Mouse (Mus musculus): Measurements from ENCODE around the gene Trappc2l. TPM values are rescaled to one million over a fixed set of nuclear protein-coding genes. Genes with fewer than 3 reads are reported as not detected.
"Not testable (repeated sequence)": the region's sequence is repeated elsewhere in the genome, so short reads cannot be mapped to it uniquely, and the experiment has no call there.

Gene Trappc2l
- total RNA-seq, 2 experiments from 2014 or later, result 75.2 to 87.6 TPM

DNA sequence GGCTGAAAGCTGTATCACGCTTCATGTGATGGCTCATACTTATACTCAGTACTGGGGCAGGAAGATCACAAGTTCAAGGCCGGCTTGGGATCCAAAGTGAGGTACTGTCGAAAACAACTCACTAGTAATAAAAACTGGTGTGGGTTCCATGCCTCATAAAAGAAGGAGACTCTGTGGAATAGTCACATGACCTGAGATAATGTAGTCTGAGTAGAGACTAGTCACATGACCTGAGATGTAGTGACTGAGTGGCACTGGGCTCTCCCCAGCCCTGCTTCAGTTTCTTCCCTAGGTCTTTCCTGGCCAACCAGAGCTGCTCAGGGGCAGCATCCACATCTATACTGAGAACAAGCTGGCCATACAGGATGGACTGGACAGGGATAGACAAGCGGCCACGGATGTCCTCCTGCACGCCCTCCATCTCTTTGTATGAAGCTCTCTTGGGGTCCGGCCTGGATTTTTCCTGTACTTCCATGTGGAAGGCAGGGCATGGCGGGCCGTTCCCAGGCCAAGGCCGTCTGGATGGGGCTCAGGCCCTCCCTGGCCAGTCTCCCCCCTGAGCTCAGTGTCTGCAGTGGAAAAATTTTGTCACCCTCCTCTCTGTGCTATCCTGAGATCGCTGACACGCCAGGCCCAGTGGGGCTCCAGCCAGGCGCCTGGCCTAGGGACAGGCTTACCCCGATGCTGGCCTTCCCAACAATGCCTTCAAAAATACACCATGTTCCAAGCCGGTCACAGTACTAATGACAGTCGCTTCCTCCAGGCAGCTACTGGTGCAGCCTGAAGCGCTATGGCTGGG is 12.6 kb downstream of the Trappc2l start:
- DNase-seq (ENCODE audit: extremely low spot score in 1 of 2, low spot score in 1 of 2), result no peak

DNA sequence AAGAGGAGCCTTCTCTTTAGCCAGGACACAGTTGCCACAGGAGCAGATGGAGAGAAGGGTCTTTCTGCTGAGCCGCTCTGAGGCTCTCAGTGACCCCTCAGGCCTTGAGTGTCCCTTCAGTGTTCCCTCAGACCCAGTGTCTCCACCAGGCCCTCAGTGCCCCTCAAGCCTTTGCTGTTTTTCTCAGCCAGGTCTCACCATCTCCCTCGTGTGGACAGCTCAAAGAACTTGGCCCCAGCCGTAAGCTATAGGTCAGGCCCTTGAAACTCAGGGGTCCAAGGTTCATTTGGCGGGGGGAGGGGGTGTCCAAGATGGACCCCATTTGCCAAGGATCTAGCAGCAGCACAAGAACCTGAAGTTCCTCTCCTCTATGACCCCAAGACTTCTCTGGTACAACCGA is 13.2 kb downstream of the Trappc2l start:
- DNase-seq (ENCODE audit: extremely low spot score in 1 of 2, low spot score in 1 of 2), result no peak

DNA sequence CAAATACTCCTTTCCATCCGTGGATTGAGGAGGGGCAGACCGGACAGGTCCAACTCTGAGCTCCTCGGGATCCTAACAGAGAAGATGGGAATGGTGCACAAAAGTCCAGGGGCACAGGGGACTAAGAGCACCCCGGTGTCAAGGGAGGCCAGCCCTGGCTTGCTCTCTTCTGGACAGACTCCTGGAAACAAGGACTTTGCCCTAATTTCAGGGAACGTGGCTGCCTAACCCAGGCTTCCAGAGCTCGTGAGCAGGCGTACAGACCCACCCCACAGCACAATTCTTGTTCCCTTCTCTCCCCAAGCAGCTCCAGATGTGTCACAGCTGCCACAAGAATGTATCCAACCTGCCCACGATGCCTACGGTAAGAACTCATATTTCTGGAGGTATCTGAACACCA is 14.4 kb downstream of the Trappc2l start:
- no peak for DNase-seq (ENCODE audit: extremely low spot score in 1 of 2, low spot score in 1 of 2)

DNA sequence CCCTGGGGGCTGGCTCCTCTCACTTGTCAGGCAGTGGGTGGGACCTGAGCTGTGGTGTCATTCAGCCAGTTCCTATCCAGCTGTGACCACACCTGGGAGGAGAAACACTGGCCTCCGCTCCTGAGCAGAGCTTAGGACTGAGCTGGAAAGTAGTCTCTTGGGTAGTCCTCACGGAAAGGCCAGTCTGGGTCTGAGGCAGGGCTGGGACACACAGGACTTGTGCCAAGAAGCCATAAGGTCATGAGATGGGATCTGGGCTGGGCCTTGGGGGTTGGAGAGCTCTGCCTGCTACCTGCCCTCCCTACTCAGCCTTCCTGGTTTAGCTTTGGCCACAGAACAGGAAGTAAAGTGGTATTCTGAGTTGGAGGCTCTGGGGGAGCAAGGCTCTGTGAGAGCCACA is 15.5 kb downstream of the Trappc2l start:
- DNase-seq (ENCODE audit: extremely low spot score in 1 of 2, low spot score in 1 of 2), result no peak

DNA sequence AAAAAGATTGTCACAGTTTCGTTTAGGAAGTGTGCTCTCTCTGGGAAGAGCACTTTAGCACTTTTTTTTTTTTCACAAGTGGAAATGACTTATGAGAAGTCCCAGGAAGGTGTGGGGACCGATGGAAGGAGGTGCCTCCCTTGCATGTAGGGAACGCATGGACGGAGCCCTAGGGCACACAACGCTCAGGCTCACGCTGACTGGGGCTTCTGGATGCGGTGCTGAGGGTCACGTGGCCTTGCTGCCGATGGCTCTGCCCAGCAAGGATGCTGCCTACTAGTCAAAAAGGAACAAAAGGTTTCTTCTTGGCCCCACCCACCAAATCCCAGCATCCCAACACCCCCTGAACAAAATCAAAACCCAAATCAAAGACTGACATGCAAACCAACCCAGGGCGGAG is 17.9 kb downstream of the Trappc2l start:
- no peak for DNase-seq (ENCODE audit: extremely low spot score in 1 of 2, low spot score in 1 of 2)

DNA sequence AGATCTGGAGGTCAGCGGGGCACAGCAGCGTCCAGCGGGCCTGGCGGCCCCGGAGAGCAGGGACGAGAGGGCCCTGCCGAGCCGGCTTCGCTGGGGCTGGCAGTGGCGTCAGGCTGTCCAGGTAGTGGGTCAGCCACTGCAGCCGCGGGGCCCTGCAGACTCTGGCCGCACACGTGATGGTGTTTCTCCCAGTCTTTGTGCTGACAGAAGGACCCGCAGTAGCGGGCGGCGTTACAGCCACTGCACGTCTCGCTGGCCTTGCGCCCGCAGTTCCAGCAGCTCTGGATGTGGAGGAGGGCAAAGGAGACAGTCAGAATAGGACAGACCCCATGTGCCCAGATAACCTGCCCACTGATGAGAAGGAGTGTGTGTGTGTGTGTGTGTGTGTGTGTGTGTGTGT is 19.3 kb downstream of the Trappc2l start:
- DNase-seq (ENCODE audit: extremely low spot score in 1 of 2, low spot score in 1 of 2), result no peak

DNA sequence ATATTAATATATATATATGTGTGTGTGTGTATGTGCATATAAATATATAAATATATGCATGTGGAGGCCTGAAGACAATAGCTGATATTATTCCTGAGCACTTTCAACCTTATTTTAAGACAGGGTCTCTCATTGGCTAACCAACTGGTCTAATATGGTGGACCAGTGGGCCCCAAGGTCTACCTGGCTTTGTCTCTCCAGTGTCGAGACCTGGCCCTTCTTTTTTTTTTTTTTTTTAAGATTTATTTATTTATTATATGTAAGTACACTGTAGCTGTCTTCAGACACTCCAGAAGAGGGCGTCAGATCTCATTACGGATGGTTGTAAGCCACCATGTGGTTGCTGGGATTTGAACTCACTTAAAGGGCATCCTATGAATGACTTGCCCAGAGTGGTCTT is 20.7 kb downstream of the Trappc2l start:
- not testable (repeated sequence) for DNase-seq (ENCODE audit: extremely low spot score in 1 of 2, low spot score in 1 of 2)

DNA sequence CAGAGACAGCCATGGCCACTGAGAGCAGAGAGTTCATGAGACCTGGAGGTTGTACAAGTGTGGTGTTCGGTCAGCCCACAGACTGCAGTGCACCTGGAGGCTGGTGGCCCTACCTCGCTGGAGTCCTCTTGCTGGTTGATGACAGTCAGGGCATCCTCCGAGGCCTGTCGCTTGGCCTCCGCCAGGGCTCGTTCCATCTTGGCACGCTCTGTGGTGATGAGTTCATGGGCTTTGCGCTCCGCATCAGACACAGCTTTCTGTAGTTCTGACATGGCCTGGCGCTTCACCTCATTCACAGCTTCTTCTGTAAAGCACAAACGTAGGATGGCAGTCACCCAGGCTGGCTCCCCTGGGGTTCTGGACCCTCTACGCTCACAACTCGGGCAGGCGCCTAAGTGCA is 21.8 kb downstream of the Trappc2l start:
- DNase-seq (ENCODE audit: extremely low spot score in 1 of 2, low spot score in 1 of 2), result no peak

DNA sequence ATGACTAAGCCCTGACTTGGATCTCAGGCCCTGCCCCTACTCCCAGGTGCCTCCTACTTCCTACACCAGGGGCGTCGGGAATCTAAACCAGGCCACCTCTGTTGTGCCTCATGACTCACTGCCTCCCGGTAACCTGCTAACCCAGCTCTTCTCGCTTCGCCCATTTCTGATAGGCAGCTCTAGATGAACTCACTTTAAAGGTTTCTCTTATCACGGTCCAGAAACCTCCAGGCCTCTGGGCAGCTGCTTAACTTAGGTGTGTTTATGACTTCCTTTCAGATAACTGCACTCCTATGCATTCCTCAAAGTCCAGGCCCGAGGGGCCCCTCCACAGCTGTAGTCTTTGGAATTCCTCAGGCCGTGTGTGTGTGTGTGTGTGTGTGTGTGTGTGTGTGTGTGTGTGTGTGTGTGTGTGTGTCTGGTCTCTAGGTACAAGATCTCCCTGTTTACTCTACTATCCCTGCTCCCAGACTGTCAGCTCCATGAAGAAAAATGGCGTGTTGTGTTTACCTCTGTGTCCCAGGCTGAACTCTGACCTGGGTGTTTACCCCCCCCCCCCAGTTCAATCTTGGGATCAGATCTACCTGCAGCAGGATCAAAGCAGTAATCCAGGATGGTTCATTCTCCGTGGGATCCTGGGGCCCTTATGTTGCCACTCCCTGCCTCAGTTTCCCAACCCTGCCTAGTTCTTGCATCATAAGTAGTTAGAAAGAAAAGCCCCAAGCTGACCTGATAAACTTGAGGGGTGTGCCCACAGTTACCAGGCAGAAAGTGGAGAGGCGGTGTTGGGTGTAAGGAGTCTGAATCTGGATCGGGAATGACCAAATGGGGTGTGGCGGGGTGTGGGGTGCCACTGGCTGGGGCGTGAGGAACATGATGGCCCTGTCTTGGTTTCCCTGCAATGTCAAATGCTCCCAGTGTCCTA is 24.7 kb downstream of the Trappc2l start:
- no peak for DNase-seq (ENCODE audit: extremely low spot score in 1 of 2, low spot score in 1 of 2)

DNA sequence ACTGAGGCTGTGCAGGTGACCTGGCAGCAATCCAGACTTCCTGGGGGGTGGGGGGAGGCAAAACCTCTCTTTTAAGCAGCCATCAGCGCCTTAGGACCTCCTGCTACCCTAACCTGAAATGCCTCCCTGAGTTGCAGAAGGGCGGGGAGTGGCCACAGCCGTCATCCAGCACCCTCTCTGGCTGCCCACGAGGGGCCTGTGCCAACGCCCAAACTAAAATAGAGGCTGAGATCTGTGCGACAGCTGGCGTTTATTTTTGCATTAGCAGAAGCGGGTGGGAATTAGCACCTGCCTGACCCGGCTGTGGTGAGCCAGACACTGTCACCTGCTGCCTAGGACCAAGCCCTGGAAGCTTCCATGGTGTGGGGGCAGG is 25.3 kb downstream of the Trappc2l start:
- DNase-seq (ENCODE audit: extremely low spot score in 1 of 2, low spot score in 1 of 2), result no peak

DNA sequence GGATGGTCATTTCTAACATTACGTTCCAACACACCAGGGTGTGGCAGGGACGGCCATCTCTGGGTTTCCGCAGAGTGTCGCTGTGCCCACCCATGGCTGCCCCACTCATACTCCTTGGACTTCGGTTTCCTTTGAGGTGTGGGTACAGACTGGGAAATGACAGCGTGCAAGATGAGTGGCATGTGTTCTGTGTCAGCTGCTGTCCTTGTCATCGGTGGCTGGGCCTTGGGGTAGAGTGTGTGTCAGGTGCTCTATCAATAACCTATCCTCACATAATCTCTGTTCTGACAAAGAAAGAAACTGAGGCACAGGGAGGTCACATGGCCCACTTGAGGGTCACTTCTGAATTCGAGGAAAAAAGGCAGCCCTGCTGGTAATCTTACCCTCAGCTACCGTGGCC is 25.8 kb downstream of the Trappc2l start:
- DNase-seq (ENCODE audit: extremely low spot score in 1 of 2, low spot score in 1 of 2), result no peak

DNA sequence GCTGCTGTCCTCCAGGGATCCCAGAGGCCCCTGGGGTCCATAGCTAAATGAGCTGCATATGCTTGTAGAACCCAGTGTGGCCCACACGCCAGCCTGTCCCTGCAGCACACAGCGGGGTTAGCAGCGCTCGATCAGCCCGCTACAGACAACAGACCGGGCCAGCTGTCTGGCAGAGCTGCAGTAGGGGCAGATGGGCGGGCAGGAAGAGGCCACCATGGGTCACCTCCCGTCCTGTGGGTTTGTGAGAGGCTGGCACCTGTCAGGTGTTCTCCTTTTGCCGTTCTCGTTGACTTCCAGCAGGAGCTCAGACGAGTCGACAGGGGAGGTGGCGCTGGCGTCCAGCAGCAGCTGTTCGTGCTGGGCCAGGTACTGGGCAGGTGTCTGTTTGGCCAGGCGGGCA is 27.2 kb downstream of the Trappc2l start:
- no peak for DNase-seq (ENCODE audit: extremely low spot score in 1 of 2, low spot score in 1 of 2)

DNA sequence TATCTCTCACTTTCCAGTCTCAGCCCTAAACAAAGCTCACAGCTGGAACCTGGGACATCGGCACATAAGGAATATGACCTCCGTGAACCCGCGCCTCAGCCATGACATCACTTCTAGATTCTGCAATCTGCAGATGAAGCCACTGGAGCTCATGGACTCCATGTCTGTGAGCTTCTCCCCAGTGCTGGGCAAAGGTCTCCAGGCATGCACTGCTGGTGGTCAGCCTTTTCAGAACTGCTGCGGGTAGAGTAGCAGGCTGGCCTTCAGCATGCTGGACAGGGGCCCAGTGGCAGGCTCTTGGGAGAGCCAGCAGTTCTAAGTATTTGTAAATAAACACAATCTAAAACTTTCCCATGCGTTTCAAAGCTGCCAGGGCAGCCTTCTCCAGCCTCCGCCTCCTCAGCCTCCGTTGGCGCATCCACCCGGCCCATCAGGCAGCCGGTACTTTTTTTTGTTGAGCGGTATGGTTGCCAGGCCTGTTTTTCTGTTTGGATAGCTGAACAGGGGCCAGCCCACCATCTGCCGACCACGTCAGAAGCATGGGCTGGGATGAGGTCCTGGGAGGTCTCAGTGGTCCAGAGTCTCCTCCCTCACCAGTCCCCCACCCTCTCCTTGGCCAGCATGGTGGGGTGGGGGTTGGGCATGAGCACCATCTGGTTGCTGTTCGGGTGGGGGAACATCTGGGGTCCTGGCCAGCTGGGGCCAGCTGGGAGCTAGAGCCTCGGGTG is 28.2 kb downstream of the Trappc2l start:
- DNase-seq (ENCODE audit: extremely low spot score in 1 of 2, low spot score in 1 of 2), result peak in 1 of 2 experiments; percentile 28

DNA sequence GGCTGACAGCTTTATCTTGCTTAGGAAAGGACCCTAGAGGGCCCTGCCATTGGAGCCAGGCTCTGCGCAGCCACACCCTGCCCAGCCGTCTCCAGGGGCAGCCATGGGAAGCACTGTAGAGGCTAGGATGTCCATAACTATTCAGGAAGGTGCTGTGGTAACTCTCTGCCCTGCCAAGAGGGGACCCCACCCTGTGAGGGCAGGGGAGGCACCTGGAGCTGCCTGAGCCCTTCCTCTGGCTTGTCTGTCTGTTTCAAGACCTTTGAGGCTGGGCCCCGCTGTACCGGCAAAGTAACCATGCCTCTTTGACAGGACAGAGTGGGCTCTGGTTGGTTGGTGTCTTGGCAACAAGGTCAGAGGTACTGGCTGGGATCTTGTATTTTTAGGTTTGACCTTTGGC is 29.4 kb downstream of the Trappc2l start:
- DNase-seq (ENCODE audit: extremely low spot score in 1 of 2, low spot score in 1 of 2), result no peak

DNA sequence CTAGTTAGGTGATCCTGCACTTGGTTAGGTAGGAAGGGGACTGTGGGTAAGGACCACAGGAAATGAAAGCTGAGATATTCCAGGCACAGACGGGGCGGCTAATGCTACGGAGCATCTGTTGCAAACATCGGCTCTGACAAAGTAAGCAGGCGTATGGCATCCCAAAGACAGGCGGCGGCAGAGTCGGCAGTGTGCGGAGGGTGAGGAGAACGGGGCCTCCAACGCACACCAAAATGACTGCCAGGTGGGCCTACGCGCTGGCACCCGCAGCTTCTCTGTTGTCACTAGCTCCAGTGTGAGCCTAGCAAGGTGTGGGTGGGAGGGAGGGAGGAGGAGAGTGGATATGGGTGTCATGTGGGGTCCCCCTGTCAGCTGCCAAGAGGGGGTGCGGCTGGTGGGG is 30.0 kb downstream of the Trappc2l start:
- DNase-seq (ENCODE audit: extremely low spot score in 1 of 2, low spot score in 1 of 2), result peak; percentile 53 to 59

DNA sequence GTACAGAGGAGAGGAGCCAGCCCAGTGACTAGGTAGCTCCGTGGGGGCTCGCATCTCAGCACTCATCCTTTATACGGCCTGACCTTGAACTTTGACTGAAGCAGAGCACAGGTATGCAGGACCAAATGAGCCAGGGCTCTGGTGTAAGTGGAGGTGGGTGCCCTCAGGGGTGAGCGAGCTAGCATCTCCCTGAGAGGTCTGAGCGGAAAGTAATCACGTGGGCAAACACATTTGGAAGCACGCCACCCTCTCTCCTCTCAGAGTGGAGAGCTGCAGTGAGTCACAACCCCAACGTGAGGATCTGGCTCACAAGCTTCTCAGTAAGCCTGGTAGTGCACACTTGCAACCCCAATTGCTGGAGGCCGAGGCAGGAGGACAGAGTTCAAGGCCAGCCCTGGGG is 30.6 kb downstream of the Trappc2l start:
- DNase-seq (ENCODE audit: extremely low spot score in 1 of 2, low spot score in 1 of 2), result peak in 1 of 2 experiments; percentile 31

DNA sequence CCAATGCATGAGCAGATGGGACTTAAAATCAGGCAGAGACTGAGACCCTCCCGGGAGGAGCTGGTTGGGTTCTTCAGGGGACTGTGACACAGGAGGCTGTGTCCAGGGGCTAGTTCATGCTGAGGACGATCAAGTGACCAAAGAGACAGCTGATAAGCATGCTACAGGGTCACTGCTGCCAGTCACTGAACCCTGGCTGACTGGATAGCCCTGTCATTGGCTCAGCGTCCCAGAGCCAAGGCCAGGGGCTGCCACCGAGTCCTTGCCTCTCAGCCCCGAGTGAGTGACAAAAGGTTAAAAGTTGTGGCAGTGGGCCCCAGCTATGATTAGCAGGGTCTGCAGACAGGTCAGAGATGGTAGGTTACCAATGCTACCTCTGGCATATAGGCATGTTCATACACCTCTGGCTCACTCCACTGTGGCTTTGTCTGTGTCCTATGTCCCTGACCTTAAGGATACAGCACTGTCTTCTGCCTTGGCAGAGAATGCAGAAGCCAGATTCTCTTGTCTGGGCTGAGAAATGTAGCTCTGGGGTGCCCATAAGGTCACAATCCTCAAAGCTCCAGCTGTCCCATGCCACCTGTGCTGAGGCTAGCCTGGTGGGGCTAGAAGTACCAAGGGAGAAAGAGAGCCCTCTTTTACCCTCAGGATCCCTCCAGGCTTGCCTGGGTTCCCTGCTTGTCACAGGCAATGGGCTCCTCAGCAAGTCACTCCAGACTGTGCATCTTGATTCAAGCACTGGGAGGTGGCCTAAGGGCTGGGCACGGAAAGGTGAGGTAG is 32.9 kb downstream of the Trappc2l start:
- DNase-seq (ENCODE audit: extremely low spot score in 1 of 2, low spot score in 1 of 2), result no peak

DNA sequence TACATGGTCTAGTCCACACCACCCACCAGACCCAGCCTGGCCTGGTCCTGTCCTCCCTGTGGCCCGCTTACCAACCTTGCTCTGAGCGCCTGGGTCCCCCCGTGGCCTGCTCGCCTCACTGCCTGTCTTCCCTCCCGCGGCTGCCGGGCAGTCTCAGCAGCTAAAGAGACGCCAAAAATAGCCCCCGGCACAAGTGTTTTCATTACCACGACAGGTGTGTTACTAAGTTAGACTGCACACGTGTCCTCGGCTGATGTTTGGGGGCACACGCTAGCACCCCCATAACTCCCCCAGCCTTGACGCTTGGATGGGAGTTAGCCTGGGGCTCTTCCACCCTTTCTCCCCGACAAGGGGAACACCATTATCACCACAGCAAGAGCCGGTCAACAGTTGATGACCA is 34.9 kb downstream of the Trappc2l start:
- DNase-seq (ENCODE audit: extremely low spot score in 1 of 2, low spot score in 1 of 2), result no peak

DNA sequence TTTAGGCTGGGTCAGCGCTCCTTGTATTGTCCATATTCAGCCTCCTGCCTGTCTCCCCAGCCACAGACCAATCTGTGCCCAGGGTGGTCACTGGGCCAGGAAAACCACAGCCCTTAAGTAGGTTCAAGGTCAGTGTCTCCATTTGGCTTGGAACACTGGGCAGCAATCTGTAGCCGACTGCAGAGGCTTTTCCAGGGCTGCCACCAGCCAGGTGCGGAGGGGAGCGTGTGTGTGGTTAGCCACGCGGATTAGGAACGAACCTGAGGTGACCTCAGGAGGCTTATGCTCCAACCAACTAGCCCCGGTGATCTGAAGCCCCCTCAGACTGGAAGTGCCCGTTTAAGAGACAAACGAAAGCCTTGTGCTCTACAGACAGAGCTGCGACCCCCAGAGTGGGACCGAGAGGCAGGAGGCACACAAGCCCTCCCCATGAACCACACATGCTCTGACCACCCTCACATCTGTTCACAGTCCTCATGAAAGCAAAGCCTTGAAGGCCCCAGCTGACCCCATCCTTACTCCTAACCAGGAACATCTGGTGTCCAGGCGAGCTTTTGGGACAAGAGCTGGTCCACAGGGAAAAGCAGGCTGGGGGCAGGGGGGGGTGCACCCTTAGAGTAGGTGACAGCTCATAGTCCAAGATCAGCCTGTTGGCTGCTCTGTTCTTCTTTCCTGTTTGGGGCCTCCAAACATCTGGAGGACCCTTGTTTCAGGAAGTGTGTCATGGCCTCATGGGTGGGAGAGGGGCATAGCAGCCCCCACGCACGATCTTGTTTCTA is 36.9 kb downstream of the Trappc2l start:
- DNase-seq (ENCODE audit: extremely low spot score in 1 of 2, low spot score in 1 of 2), result no peak
